Mouse (Mus musculus) cortical plate, adult 2 months (tissue): ENCODE measurements at regions not wholly inside any gene's neighbourhood (a gene's known extent, or its start where the extent isn't known, plus 50 kb on each side); places are given as distances from the start of the nearest gene placed in this dataset.

ENCODE experiments used
- H3K27ac ChIP-seq: fragments of 200-500 bp; 2 replicates; pipeline ENCODE4 v1.5.1; 2012; ENCODE audit warnings: low read length, control low read depth, inconsistent platforms; ENCODE audit not compliant: insufficient read depth
- H3K4me1 ChIP-seq: fragments of 200-500 bp; 2 replicates; pipeline ENCODE4 v1.6.1; 2011; ENCODE audit warnings: low read length; ENCODE audit not compliant: control insufficient read depth, insufficient read depth
- H3K4me3 ChIP-seq: fragments of 200-500 bp; 2 replicates; pipeline ENCODE4 v1.5.1; 2011; ENCODE audit warnings: mild to moderate bottlenecking, low read length, control low read depth; ENCODE audit not compliant: insufficient read depth
- CTCF ChIP-seq: fragments of 200-500 bp; IDR thresholded peaks from 2 replicates; pipeline ENCODE4 v1.5.1; 2011; ENCODE audit warnings: mild to moderate bottlenecking, control low read depth, low read length; ENCODE audit not compliant: insufficient read depth; ENCODE audit errors: extremely low read depth
- POLR2A ChIP-seq: fragments of 200-500 bp; IDR thresholded peaks from 2 replicates; pipeline ENCODE4 v1.6.1; 2011; ENCODE audit warnings: mild to moderate bottlenecking, low read length, control low read depth; ENCODE audit not compliant: insufficient read depth; ENCODE audit errors: extremely low read depth

DNA sequence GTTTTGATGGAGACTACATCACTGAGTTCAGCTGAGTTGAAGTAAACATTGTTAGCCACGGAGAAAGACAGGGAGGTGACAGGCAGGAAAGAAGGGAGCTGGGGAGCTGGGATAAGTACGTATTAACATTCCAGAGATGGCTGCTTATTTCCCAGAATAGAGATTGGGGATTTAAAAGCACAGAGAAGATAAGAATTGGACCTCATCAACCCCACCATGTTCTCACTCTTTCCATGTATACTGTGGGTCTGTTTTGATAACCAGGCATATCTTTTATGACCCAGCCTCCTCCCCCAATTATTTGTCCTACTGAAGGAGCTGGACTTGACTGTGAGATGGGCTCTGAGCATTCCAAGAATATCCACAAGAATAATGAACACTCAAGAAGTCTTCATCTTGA, 61.4 kb upstream of the Cd28 start:
- Histone ChIP-seq H3K4me1 (no peaks in the 10 kb centered on the region), H3K27ac (no peak overlapping the region), H3K4me3 (no peak overlapping the region)
- TF ChIP-seq POLR2A (no peak), CTCF (no peak)

DNA sequence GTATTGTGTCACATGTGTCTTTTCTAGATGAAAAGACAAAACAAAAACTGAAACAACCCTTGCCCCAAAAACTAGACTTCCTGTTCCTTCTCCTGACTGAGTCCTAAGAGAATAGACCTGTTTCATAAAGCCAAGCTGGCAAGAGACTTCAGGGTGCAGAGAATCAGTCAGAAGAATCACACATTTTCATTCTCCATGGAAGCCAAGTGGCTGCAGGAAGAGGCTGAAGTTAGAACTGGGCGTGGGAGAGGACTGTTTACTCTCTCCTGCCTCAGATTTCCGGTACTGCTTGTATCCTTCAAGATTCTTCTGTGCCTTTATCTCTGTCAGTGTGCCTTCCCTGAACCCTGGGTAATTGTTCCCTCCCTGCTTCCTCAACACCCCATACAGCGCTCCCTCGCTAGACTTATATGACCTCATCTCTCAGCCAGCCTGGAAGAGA, 64.0 kb upstream of the Cd28 start:
- Histone ChIP-seq H3K27ac (no peak overlapping the region), H3K4me1 (no peaks in the 10 kb centered on the region), H3K4me3 (no peak overlapping the region)
- TF ChIP-seq POLR2A (no peak), CTCF (no peak)

- Histone ChIP-seq H3K27ac (no peak overlapping the region), H3K4me1 (no peaks in the 10 kb centered on the region), H3K4me3 (no peak overlapping the region)
- TF ChIP-seq POLR2A (no peak), CTCF (no peak)
These were observed 66.4 kb upstream of the Cd28 start for GRCm38 (mm10) chr1:60650158-60650557.

DNA sequence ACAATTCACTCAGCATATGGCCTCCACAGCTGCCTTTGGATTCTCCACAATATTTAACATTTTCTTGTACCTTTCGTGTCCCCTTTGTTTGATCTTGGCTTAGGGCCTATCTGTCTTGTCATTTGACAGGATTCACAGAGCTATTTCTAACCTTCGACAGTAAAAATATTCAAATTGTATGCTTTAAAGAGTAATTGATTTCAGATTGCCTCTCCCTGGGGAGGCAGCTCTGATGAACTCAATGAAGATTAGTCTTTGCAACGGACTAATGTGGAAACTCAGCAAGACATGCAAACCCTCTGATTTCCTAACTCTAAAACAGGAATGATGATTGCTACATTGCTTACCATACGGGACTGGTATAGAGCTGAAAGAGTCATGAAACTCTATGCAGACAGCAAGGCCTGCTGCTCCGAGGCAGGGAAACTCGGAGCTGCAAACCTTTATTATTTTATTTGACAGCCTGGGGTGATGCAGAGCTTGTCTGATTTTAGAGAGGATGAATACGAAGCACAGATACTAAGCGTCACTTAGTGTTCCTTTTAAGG, 67.2 kb upstream of the Cd28 start:
- H3K27ac ChIP-seq = no peak overlapping the region
- TF ChIP-seq POLR2A (no peak), CTCF (no peak)
- H3K4me1 ChIP-seq = no peaks in the 10 kb centered on the region
- no peak overlapping the region for H3K4me3 ChIP-seq

DNA sequence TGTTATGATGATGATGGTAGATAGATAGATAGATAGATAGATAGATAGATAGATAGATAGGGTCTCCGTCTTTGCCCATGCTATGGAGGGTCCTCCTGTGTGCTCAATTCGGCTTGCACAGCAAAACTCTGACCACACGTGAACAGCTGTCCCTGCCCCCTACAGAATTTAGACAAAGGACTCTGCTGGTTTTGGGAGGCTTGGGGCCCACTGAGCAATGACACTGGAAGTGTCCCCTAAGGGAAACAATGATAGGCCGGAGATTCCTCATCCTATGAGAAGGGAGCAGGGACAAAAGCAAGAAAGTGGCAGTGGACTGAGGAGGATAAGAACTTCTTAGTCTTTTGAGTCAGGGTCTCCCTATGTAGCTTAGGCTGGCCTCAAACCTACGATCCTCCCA, 69.8 kb upstream of the Cd28 start:
- H3K4me3 ChIP-seq = no peak overlapping the region
- no peak for TF ChIP-seq POLR2A
- TF ChIP-seq CTCF = no peak
- no peak overlapping the region for H3K27ac ChIP-seq
- H3K4me1 ChIP-seq = no peaks in the 10 kb centered on the region

GRCm38 (mm10) chr1:60646174-60646573, 70.4 kb upstream of the Cd28 start:
- Histone ChIP-seq H3K4me1 (no peaks in the 10 kb centered on the region), H3K4me3 (no peak overlapping the region), H3K27ac (no peak overlapping the region)
- TF ChIP-seq POLR2A (no peak), CTCF (no peak)

GRCm38 (mm10) chr1:60645176-60645575, 71.4 kb upstream of the Cd28 start:
- Histone ChIP-seq H3K4me1 (no peaks in the 10 kb centered on the region), H3K4me3 (no peak overlapping the region), H3K27ac (no peak overlapping the region)
- TF ChIP-seq CTCF (no peak), POLR2A (no peak)

DNA sequence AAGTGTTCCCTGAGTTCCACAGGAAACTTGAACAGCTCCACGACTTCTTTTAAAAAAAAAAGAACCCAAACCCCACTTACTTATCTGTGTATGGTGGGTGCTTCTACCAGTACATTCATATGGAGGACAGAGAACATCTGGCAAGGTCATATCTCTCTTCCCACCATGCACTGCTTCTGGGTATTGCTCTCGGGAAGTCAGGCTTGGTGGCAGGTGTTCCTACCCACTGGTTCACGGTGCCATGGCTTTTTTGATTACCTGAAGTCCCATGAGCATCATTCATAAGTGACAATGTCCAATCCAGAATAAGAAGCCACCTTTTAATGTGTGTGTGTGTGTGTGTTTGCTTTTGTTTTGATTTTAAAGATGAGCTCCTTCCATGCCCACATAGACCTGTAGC, 73.8 kb upstream of the Cd28 start:
- Histone ChIP-seq H3K4me1 (no peaks in the 10 kb centered on the region), H3K4me3 (no peak overlapping the region), H3K27ac (no peak overlapping the region)
- TF ChIP-seq POLR2A (no peak), CTCF (no peak)

GRCm38 (mm10) chr1:60642175-60642574, 74.4 kb upstream of the Cd28 start:
- TF ChIP-seq CTCF (no peak), POLR2A (no peak)
- Histone ChIP-seq H3K4me1 (no peaks in the 10 kb centered on the region), H3K4me3 (no peak overlapping the region), H3K27ac (no peak overlapping the region)

DNA sequence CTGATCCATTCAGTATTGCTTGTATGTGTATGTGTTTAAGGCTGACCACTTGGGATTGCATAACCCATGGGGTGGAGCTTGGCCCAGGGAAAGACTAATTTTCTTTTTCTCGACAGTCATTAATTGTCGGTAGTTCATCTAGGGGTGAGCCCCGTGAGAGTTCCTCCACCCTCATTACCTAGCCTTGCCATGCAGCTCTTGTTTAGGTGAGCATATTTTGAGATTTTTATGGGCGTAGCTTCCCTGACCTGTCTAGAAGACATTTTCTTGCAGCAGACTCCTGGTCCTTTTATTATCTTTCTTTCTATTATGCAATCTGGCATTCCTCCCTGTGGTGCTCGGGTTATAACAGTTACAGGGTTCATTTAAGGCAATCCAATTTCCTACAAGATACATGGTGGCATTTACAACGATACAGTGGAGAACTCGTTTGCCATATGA, 74.4 kb upstream of the Raph1 start:
- TF ChIP-seq POLR2A (no peak), CTCF (no peak)
- no peaks in the 10 kb centered on the region for H3K4me1 ChIP-seq
- H3K4me3 ChIP-seq = no peak overlapping the region
- no peak overlapping the region for H3K27ac ChIP-seq
